Mouse (Mus musculus): Measurements from ENCODE around the gene Tspan3. TPM values are rescaled to one million over a fixed set of nuclear protein-coding genes. Genes with fewer than 3 reads are reported as not detected.

The Tspan3 gene
- polyA plus RNA-seq, 1 experiment from 2014 or later = 577 TPM

GRCm38 (mm10) chr9:56134614-56135013, 30.7 kb downstream of the Tspan3 start:
- Histone ChIP-seq H3K27ac (ENCODE audit: low read length) (no peak overlapping the region), H3K4me3 (ENCODE audit: low read length) (no peak overlapping the region), H3K4me2 (replicated peaks; ENCODE audit: low read depth, low read length) (no peak overlapping the region), H3K4me1 (ENCODE audit: insufficient read depth, low read length) (0 out of 2 replicates have a peak, but pooled peaks cover 3% of the 10 kb centered on the region), H3K9ac (replicated peaks; ENCODE audit: low read length) (no peak overlapping the region), H3K9me3 (ENCODE audit: low read length) (no peaks in the 10 kb centered on the region), H3K27me3 (ENCODE audit: insufficient read depth, low read length) (no peaks in the 10 kb centered on the region), H3K36me3 (ENCODE audit: insufficient read depth, low read length) (peaks cover 49% of the 10 kb centered on the region)
- no peak for ATAC-seq (ENCODE audit: low FRiP score, low TSS enrichment)
- 79% methylated on average over 4 of the region's 4 CpGs for WGBS

GRCm38 (mm10) chr9:56133970-56134369, 31.3 kb downstream of the Tspan3 start:
- Histone ChIP-seq H3K4me3 (ENCODE audit: low read length) (no peak overlapping the region), H3K9me3 (ENCODE audit: low read length) (no peaks in the 10 kb centered on the region), H3K9ac (replicated peaks; ENCODE audit: low read length) (no peak overlapping the region), H3K27me3 (ENCODE audit: insufficient read depth, low read length) (no peaks in the 10 kb centered on the region), H3K4me2 (replicated peaks; ENCODE audit: low read depth, low read length) (no peak overlapping the region), H3K4me1 (ENCODE audit: insufficient read depth, low read length) (0 out of 2 replicates have a peak, but pooled peaks cover 3% of the 10 kb centered on the region), H3K27ac (ENCODE audit: low read length) (no peak overlapping the region), H3K36me3 (ENCODE audit: insufficient read depth, low read length) (peaks cover 47% of the 10 kb centered on the region)
- no peak for ATAC-seq (ENCODE audit: low FRiP score, low TSS enrichment)
- 85% methylated on average over 5 of the region's 5 CpGs for WGBS

- WGBS = 34% methylated on average over 10 of the region's 10 CpGs
- Histone ChIP-seq H3K9me3 (ENCODE audit: low read length) (no peaks in the 10 kb centered on the region), H3K36me3 (ENCODE audit: insufficient read depth, low read length) (peaks cover 55% of the 10 kb centered on the region), H3K27ac (ENCODE audit: low read length) (no peak overlapping the region), H3K27me3 (ENCODE audit: insufficient read depth, low read length) (no peaks in the 10 kb centered on the region), H3K4me2 (replicated peaks; ENCODE audit: low read depth, low read length) (no peak overlapping the region), H3K4me3 (ENCODE audit: low read length) (no peak overlapping the region), H3K4me1 (ENCODE audit: insufficient read depth, low read length) (0 out of 2 replicates have a peak, but pooled peaks cover 3% of the 10 kb centered on the region), H3K9ac (replicated peaks; ENCODE audit: low read length) (no peak overlapping the region)
- no peak for ATAC-seq (ENCODE audit: low FRiP score, low TSS enrichment)
These were observed 33.3 kb downstream of the Tspan3 start for GRCm38 (mm10) chr9:56131813-56132525.

- Histone ChIP-seq H3K9me3 (ENCODE audit: low read length) (no peaks in the 10 kb centered on the region), H3K27ac (ENCODE audit: low read length) (no peak overlapping the region), H3K4me2 (replicated peaks; ENCODE audit: low read depth, low read length) (no peak overlapping the region), H3K27me3 (ENCODE audit: insufficient read depth, low read length) (no peaks in the 10 kb centered on the region), H3K9ac (replicated peaks; ENCODE audit: low read length) (no peak overlapping the region), H3K4me3 (ENCODE audit: low read length) (no peak overlapping the region), H3K4me1 (ENCODE audit: insufficient read depth, low read length) (0 out of 2 replicates have a peak, but pooled peaks cover 3% of the 10 kb centered on the region), H3K36me3 (ENCODE audit: insufficient read depth, low read length) (peaks cover 43% of the 10 kb centered on the region)
- 39% methylated on average over 4 of the region's 4 CpGs for WGBS
- ATAC-seq (ENCODE audit: low FRiP score, low TSS enrichment) = no peak
These were observed 34.7 kb downstream of the Tspan3 start for GRCm38 (mm10) chr9:56130536-56130935.

GRCm38 (mm10) chr9:56129951-56130350, 35.3 kb downstream of the Tspan3 start:
- Histone ChIP-seq H3K27me3 (ENCODE audit: insufficient read depth, low read length) (no peaks in the 10 kb centered on the region), H3K36me3 (ENCODE audit: insufficient read depth, low read length) (peaks cover 37% of the 10 kb centered on the region), H3K9ac (replicated peaks; ENCODE audit: low read length) (no peak overlapping the region), H3K4me2 (replicated peaks; ENCODE audit: low read depth, low read length) (no peak overlapping the region), H3K4me1 (ENCODE audit: insufficient read depth, low read length) (0 out of 2 replicates have a peak, but pooled peaks cover 3% of the 10 kb centered on the region), H3K4me3 (ENCODE audit: low read length) (no peak overlapping the region), H3K27ac (ENCODE audit: low read length) (no peak overlapping the region), H3K9me3 (ENCODE audit: low read length) (no peaks in the 10 kb centered on the region)
- 95% methylated on average over 3 of the region's 3 CpGs for WGBS
- no peak for ATAC-seq (ENCODE audit: low FRiP score, low TSS enrichment)

GRCm38 (mm10) chr9:56128331-56128730, 36.9 kb downstream of the Tspan3 start:
- no peak for ATAC-seq (ENCODE audit: low FRiP score, low TSS enrichment)
- Histone ChIP-seq H3K27me3 (ENCODE audit: insufficient read depth, low read length) (no peaks in the 10 kb centered on the region), H3K4me2 (replicated peaks; ENCODE audit: low read depth, low read length) (no peak overlapping the region), H3K4me1 (ENCODE audit: insufficient read depth, low read length) (peaks cover 8% of the 10 kb centered on the region; the same call in 1 of the 2 replicates), H3K27ac (ENCODE audit: low read length) (no peak overlapping the region), H3K9ac (replicated peaks; ENCODE audit: low read length) (no peak overlapping the region), H3K36me3 (ENCODE audit: insufficient read depth, low read length) (peaks cover 29% of the 10 kb centered on the region), H3K4me3 (ENCODE audit: low read length) (no peak overlapping the region), H3K9me3 (ENCODE audit: low read length) (no peaks in the 10 kb centered on the region)
- WGBS = 81% methylated on average over 9 of the region's 9 CpGs

- Histone ChIP-seq H3K4me3 (ENCODE audit: low read length) (no peak overlapping the region), H3K27ac (ENCODE audit: low read length) (no peak overlapping the region), H3K4me1 (ENCODE audit: insufficient read depth, low read length) (peaks cover 13% of the 10 kb centered on the region), H3K36me3 (ENCODE audit: insufficient read depth, low read length) (peaks cover 18% of the 10 kb centered on the region; the same call in 1 of the 2 replicates), H3K9ac (replicated peaks; ENCODE audit: low read length) (no peak overlapping the region), H3K27me3 (ENCODE audit: insufficient read depth, low read length) (no peaks in the 10 kb centered on the region), H3K4me2 (replicated peaks; ENCODE audit: low read depth, low read length) (no peak overlapping the region), H3K9me3 (ENCODE audit: low read length) (no peaks in the 10 kb centered on the region)
- no peak for ATAC-seq (ENCODE audit: low FRiP score, low TSS enrichment)
- WGBS = 90% methylated on average over 16 of the region's 16 CpGs
These were observed 38.7 kb downstream of the Tspan3 start for GRCm38 (mm10) chr9:56126453-56127173.

- peaks cover 19% of the 10 kb centered on the region for H3K4me1 ChIP-seq (ENCODE audit: insufficient read depth, low read length)
- no peak overlapping the region for H3K9ac ChIP-seq (replicated peaks; ENCODE audit: low read length)
- peaks cover 11% of the 10 kb centered on the region; the same call in 1 of the 2 replicates for H3K36me3 ChIP-seq (ENCODE audit: insufficient read depth, low read length)
- ATAC-seq (ENCODE audit: low FRiP score, low TSS enrichment) = no peak
- no peak overlapping the region for H3K4me3 ChIP-seq (ENCODE audit: low read length)
- H3K9me3 ChIP-seq (ENCODE audit: low read length) = no peaks in the 10 kb centered on the region
- no peak overlapping the region for H3K27ac ChIP-seq (ENCODE audit: low read length)
- no peaks in the 10 kb centered on the region for H3K27me3 ChIP-seq (ENCODE audit: insufficient read depth, low read length)
- 22% methylated on average over 11 of the region's 11 CpGs for WGBS
- 0 out of 2 replicates have a peak overlapping the region, but pooled peaks have one; percentile 5 for H3K4me2 ChIP-seq (replicated peaks; ENCODE audit: low read depth, low read length)
These were observed 40.7 kb downstream of the Tspan3 start for GRCm38 (mm10) chr9:56124561-56124960.

GRCm38 (mm10) chr9:56123613-56124012, 41.7 kb downstream of the Tspan3 start:
- H3K4me3 ChIP-seq (ENCODE audit: low read length) = no peak overlapping the region
- H3K9ac ChIP-seq (replicated peaks; ENCODE audit: low read length) = no peak overlapping the region
- peaks cover 19% of the 10 kb centered on the region for H3K4me1 ChIP-seq (ENCODE audit: insufficient read depth, low read length)
- no peak overlapping the region for H3K4me2 ChIP-seq (replicated peaks; ENCODE audit: low read depth, low read length)
- H3K27ac ChIP-seq (ENCODE audit: low read length) = no peak overlapping the region
- H3K9me3 ChIP-seq (ENCODE audit: low read length) = no peaks in the 10 kb centered on the region
- peaks cover 10% of the 10 kb centered on the region; the same call in 1 of the 2 replicates for H3K36me3 ChIP-seq (ENCODE audit: insufficient read depth, low read length)
- 74% methylated on average over 7 of the region's 7 CpGs for WGBS
- ATAC-seq (ENCODE audit: low FRiP score, low TSS enrichment) = no peak
- no peaks in the 10 kb centered on the region for H3K27me3 ChIP-seq (ENCODE audit: insufficient read depth, low read length)

GRCm38 (mm10) chr9:56122973-56123372, 42.3 kb downstream of the Tspan3 start:
- H3K9ac ChIP-seq (replicated peaks; ENCODE audit: low read length) = no peak overlapping the region
- no peaks in the 10 kb centered on the region for H3K9me3 ChIP-seq (ENCODE audit: low read length)
- no peaks in the 10 kb centered on the region for H3K27me3 ChIP-seq (ENCODE audit: insufficient read depth, low read length)
- 31% methylated on average over 8 of the region's 8 CpGs for WGBS
- no peak overlapping the region for H3K4me2 ChIP-seq (replicated peaks; ENCODE audit: low read depth, low read length)
- ATAC-seq (ENCODE audit: low FRiP score, low TSS enrichment) = no peak
- no peak overlapping the region for H3K27ac ChIP-seq (ENCODE audit: low read length)
- peaks cover 5% of the 10 kb centered on the region; the same call in 1 of the 2 replicates for H3K36me3 ChIP-seq (ENCODE audit: insufficient read depth, low read length)
- no peak overlapping the region for H3K4me3 ChIP-seq (ENCODE audit: low read length)
- peaks cover 19% of the 10 kb centered on the region for H3K4me1 ChIP-seq (ENCODE audit: insufficient read depth, low read length)

Measured in kidney, embryonic 16.5 days (tissue).